In genomic region chr2:93956908-93957784, GRCm38 (mm10) we compare ENCODE assay signal across 7 mouse cellular contexts. TPM values are rescaled to one million over a fixed set of nuclear protein-coding genes. Genes with fewer than 3 reads are reported as not detected.
DNase-seq lines count a peak whose midpoint lies in the region; ATAC-seq lines count a peak whose summit lies in the region.

Gene Gm13889 (minus strand): TSS chr2:93957201.

- ATAC-seq in embryonic facial prominence, embryonic 11.5 days (replicated peaks; ENCODE audit: insufficient number of reproducible peaks, low FRiP score, low TSS enrichment, low read depth), result peak; percentile 40; the same call in 1 of the 2 replicates
- ATAC-seq in midbrain, embryonic 13.5 days, result peak; percentile 71
- peak; percentile 51; the same call in 1 of the 2 replicates for ATAC-seq in stomach, embryonic 15.5 days (ENCODE audit: insufficient read depth, low FRiP score, low read depth)

- H3K9ac ChIP-seq in embryonic facial prominence, embryonic 11.5 days (replicated peaks; ENCODE audit: low read length), result peak within 1 kb of the TSS; percentile 56
- H3K9ac ChIP-seq in midbrain, embryonic 13.5 days (replicated peaks), result peak within 1 kb of the TSS; percentile 82
- H3K9ac ChIP-seq in stomach, embryonic 15.5 days, result peak within 1 kb of the TSS; percentile 57

- H3K36me3 ChIP-seq in embryonic facial prominence, embryonic 11.5 days (replicated peaks; ENCODE audit: control insufficient read depth, insufficient read depth, low read depth, low read length), result no peaks in the 10 kb centered on the region
- H3K36me3 ChIP-seq in limb, embryonic 10.5 days, result no peaks in the 10 kb centered on the region
- H3K36me3 ChIP-seq in midbrain, embryonic 13.5 days, result no peaks in the 10 kb centered on the region
- H3K36me3 ChIP-seq in stomach, embryonic 15.5 days, result no peaks in the 10 kb centered on the region

- no peaks in the 10 kb centered on the region; the same call in 1 of the 2 replicates for H3K4me1 ChIP-seq in embryonic facial prominence, embryonic 11.5 days (ENCODE audit: control insufficient read depth, insufficient read depth, low read length)
- peaks cover 30% of the 10 kb centered on the region for H3K4me1 ChIP-seq in limb, embryonic 10.5 days
- H3K4me1 ChIP-seq in midbrain, embryonic 13.5 days (replicated peaks), result peaks cover 37% of the 10 kb centered on the region
- peaks cover 24% of the 10 kb centered on the region; the same call in 1 of the 2 replicates for H3K4me1 ChIP-seq in stomach, embryonic 15.5 days

- H3K4me2 ChIP-seq in embryonic facial prominence, embryonic 11.5 days (ENCODE audit: low read depth, low read length), result peak within 1 kb of the TSS; percentile 96
- H3K4me2 ChIP-seq in midbrain, embryonic 13.5 days (replicated peaks), result peak within 1 kb of the TSS; percentile 97
- H3K4me2 ChIP-seq in stomach, embryonic 15.5 days, result peak within 1 kb of the TSS; percentile 75

- peak; percentile 91 for DNase-seq in brain, adult 2 months (ENCODE audit: low read depth, low spot score)
- DNase-seq in embryonic facial prominence, embryonic 11.5 days (ENCODE audit: low spot score), result peak; percentile 62
- DNase-seq in heart, adult 18-20 months, result peak; percentile 77 to 82
- DNase-seq in kidney, adult 18-20 months, result peak; percentile 75
- DNase-seq in limb, embryonic 10.5 days (ENCODE audit: low spot score), result peak; percentile 66

- H3K27me3 ChIP-seq in embryonic facial prominence, embryonic 11.5 days (ENCODE audit: control insufficient read depth, insufficient read depth, low read length), result peaks cover 26% of the 10 kb centered on the region
- H3K27me3 ChIP-seq in limb, embryonic 10.5 days (ENCODE audit: low read depth, poor library complexity, severe bottlenecking), result peaks cover 88% of the 10 kb centered on the region
- H3K27me3 ChIP-seq in midbrain, embryonic 13.5 days, result peaks cover 53% of the 10 kb centered on the region
- H3K27me3 ChIP-seq in stomach, embryonic 15.5 days (replicated peaks), result peaks cover 32% of the 10 kb centered on the region

- peak within 1 kb of the TSS; percentile 60 for H3K4me3 ChIP-seq in embryonic facial prominence, embryonic 11.5 days (ENCODE audit: low read depth, low read length)
- H3K4me3 ChIP-seq in limb, embryonic 10.5 days, result peak within 1 kb of the TSS; percentile 64
- H3K4me3 ChIP-seq in midbrain, embryonic 13.5 days (replicated peaks), result peak within 1 kb of the TSS; percentile 70
- H3K4me3 ChIP-seq in stomach, embryonic 15.5 days (replicated peaks), result peak within 1 kb of the TSS; percentile 67

- no peaks in the 10 kb centered on the region for H3K9me3 ChIP-seq in embryonic facial prominence, embryonic 11.5 days (replicated peaks; ENCODE audit: control insufficient read depth, low read length)
- no peaks in the 10 kb centered on the region for H3K9me3 ChIP-seq in limb, embryonic 10.5 days (replicated peaks)
- H3K9me3 ChIP-seq in midbrain, embryonic 13.5 days, result no peaks in the 10 kb centered on the region
- H3K9me3 ChIP-seq in stomach, embryonic 15.5 days, result no peaks in the 10 kb centered on the region

- no peak within 1 kb of the TSS; the same call in 1 of the 2 replicates for H3K27ac ChIP-seq in embryonic facial prominence, embryonic 11.5 days (replicated peaks; ENCODE audit: low read depth, low read length)
- peak within 1 kb of the TSS; percentile 59 for H3K27ac ChIP-seq in limb, embryonic 10.5 days
- peak within 1 kb of the TSS; percentile 56 for H3K27ac ChIP-seq in midbrain, embryonic 13.5 days
- H3K27ac ChIP-seq in stomach, embryonic 15.5 days, result peak within 1 kb of the TSS; percentile 76

- 5% methylated on average over 51 of the region's 62 CpGs for WGBS in embryonic facial prominence, embryonic 11.5 days
- WGBS in limb, embryonic 10.5 days, result 7% methylated on average over 53 of the region's 62 CpGs
- 4% methylated on average over 34 of the region's 62 CpGs for WGBS in midbrain, embryonic 13.5 days
- 6% methylated on average over 62 of the region's 62 CpGs for WGBS in stomach, embryonic 15.5 days

RNA-seq across cellular contexts. Expression of gene Gm13889, which starts in this region (rescaled TPM):
- 3.9 and 4.6 TPM in 2 replicates for polyA plus RNA-seq in embryonic facial prominence, embryonic 11.5 days (2014; fragmentation: Nextera tagmentation; extraction: Ambion mirVana)
- total RNA-seq in heart, adult 18-20 months (2021), result 10 to 100 TPM in 1 of 2 experiments, 1 to 10 TPM in 1; 8.9 to 10.9 TPM
- 0.60 and 0.70 TPM in 2 replicates for polyA plus RNA-seq in limb, embryonic 10.5 days (2016; fragmentation: Nextera tagmentation; extraction: Ambion mirVana)
- polyA plus RNA-seq in midbrain, embryonic 13.5 days (2015; fragmentation: Nextera tagmentation; extraction: Ambion mirVana), result 3.0 and 5.0 TPM in 2 replicates
- polyA plus RNA-seq in stomach, embryonic 15.5 days (2015; fragmentation: Nextera tagmentation; extraction: Ambion mirVana), result 19.0 and 26.4 TPM in 2 replicates

Comparison
In these comparisons a context has a peak if more than half of its experiments do, and no peak if none do; other contexts are left out.
1. Peak in DNase-seq, H3K4me3 ChIP-seq and H3K27ac ChIP-seq in limb, embryonic 10.5 days; RNA of the gene not detected or under 1 TPM.